Mouse (Mus musculus) thymus, adult 2 months (tissue): ENCODE measurements around the gene Trem1.

ENCODE experiments used
- CTCF ChIP-seq: fragments of 200-500 bp; IDR thresholded peaks from 2 replicates; pipeline ENCODE4 v1.5.1; 2012; ENCODE audit warnings: mild to moderate bottlenecking, control low read depth, low read length, moderate library complexity, borderline replicate concordance; ENCODE audit not compliant: control insufficient read depth, poor library complexity, insufficient read depth; ENCODE audit errors: extremely low read depth
- POLR2A ChIP-seq: fragments of 200-500 bp; IDR thresholded peaks from 2 replicates; pipeline ENCODE4 v1.6.1; 2012; ENCODE audit warnings: mild to moderate bottlenecking, low read length, control low read depth, moderate library complexity; ENCODE audit not compliant: control insufficient read depth, poor library complexity, insufficient read depth; ENCODE audit errors: extremely low read depth

- TF ChIP-seq CTCF: no peak
- TF ChIP-seq POLR2A: no peak
These were observed 17.1 kb upstream of the Trem1 start for GRCm38 (mm10) chr17:48215429-48215828.
